Mouse (Mus musculus) hindbrain, embryonic 11.5 days (tissue): ENCODE results near the gene Insc. TPM values are rescaled to one million over a fixed set of nuclear protein-coding genes. Genes with fewer than 3 reads are reported as not detected.

Experiments
- ATAC-seq: fragments of 200-750 bp; cut with Nextera tagmentation; 2 replicates; pipeline ENCODE4 v1.8.0; 2017; ENCODE audit warnings: mild to moderate bottlenecking, moderate TSS enrichment, moderate library complexity; ENCODE audit not compliant: low FRiP score
- DNase-seq: peaks from one replicate; pipeline ENCODE4 v3.0.0-alpha.2; 2015; ENCODE audit warnings: low spot score
- H3K27ac ChIP-seq: fragments of 300-500 bp; sonication (generic); 2 replicates; pipeline ENCODE4 v1.5.1; 2014; ENCODE audit warnings: mild to moderate bottlenecking, low read depth, low read length
- H3K27me3 ChIP-seq: fragments of 300-500 bp; sonication (generic); 2 replicates; pipeline ENCODE4 v1.6.1; 2014; ENCODE audit warnings: mild to moderate bottlenecking, low read length, moderate library complexity, mixed read lengths; ENCODE audit not compliant: control insufficient read depth, insufficient read depth
- H3K36me3 ChIP-seq: fragments of 300-500 bp; sonication (generic); 2 replicates; pipeline ENCODE4 v1.6.1; 2014; ENCODE audit warnings: mild to moderate bottlenecking, low read length, moderate library complexity, mixed read lengths; ENCODE audit not compliant: control insufficient read depth, insufficient read depth
- H3K4me1 ChIP-seq: fragments of 300-500 bp; sonication (generic); replicated peaks from 2 replicates; pipeline ENCODE4 v1.6.1; 2014; ENCODE audit warnings: low read length, mixed read lengths; ENCODE audit not compliant: control insufficient read depth, insufficient read depth
- H3K4me2 ChIP-seq: fragments of 300-500 bp; sonication (generic); replicated peaks from 2 replicates; pipeline ENCODE4 v1.6.1; 2014; ENCODE audit warnings: mild to moderate bottlenecking, low read depth, low read length
- H3K4me3 ChIP-seq: fragments of 300-500 bp; sonication (generic); 2 replicates; pipeline ENCODE4 v1.5.1; 2014; ENCODE audit warnings: low read depth, low read length
- H3K9ac ChIP-seq: fragments of 300-500 bp; sonication (generic); 2 replicates; pipeline ENCODE4 v1.6.1; 2014; ENCODE audit warnings: low read depth, low read length
- H3K9me3 ChIP-seq: fragments of 300-500 bp; sonication (generic); 2 replicates; pipeline ENCODE4 v1.6.1; 2016; ENCODE audit warnings: low read length; ENCODE audit not compliant: control insufficient read depth
- WGBS: fragments of 180-500 bp; shearing (Covaris S2); extraction: QIAGEN DNeasy Blood & Tissue Kit; methylation state at CpG from one replicate; pipeline ENCODE4 v1.1.7; 2014; 5-methylcytosine and 5-hydroxymethylcytosine counted together
- polyA plus RNA-seq: library from polyadenylated mRNA; unstranded; fragments of >200 nt; fragmentation: Nextera tagmentation; extraction: Ambion mirVana; gene quantifications from 2 replicates; pipeline ENCODE4 v1.2.1, GENCODE M21; 2014

The Insc gene
- polyA plus RNA-seq, 1 experiment from 2014 or later, result 7.5 TPM

GRCm38 (mm10) chr7:114792026-114792425 lies 48.5 kb downstream of the Insc start:
- Histone ChIP-seq H3K36me3 (no peaks in the 10 kb centered on the region), H3K9ac (no peak overlapping the region), H3K9me3 (no peaks in the 10 kb centered on the region), H3K4me3 (no peak overlapping the region), H3K27me3 (no peaks in the 10 kb centered on the region), H3K4me2 (no peak overlapping the region), H3K4me1 (no peaks in the 10 kb centered on the region), H3K27ac (no peak overlapping the region)
- DNase-seq (no peak), ATAC-seq (no peak)
- WGBS, result 92% methylated on average over 6 of the region's 6 CpGs

GRCm38 (mm10) chr7:114794400-114794799 lies 50.9 kb downstream of the Insc start:
- H3K9me3 ChIP-seq, result no peaks in the 10 kb centered on the region
- ATAC-seq (no peak), DNase-seq (no peak)
- no peaks in the 10 kb centered on the region for H3K27me3 ChIP-seq
- no peak overlapping the region for H3K4me3 ChIP-seq
- H3K36me3 ChIP-seq, result no peaks in the 10 kb centered on the region
- WGBS, result 80% methylated on average over 2 of the region's 2 CpGs
- H3K4me1 ChIP-seq, result no peaks in the 10 kb centered on the region
- no peak overlapping the region for H3K9ac ChIP-seq
- no peak overlapping the region for H3K27ac ChIP-seq
- no peak overlapping the region for H3K4me2 ChIP-seq

GRCm38 (mm10) chr7:114802576-114802975 lies 59.1 kb downstream of the Insc start:
- H3K4me3 ChIP-seq, result no peak overlapping the region
- 85% methylated on average over 8 of the region's 8 CpGs for WGBS
- DNase-seq (no peak), ATAC-seq (no peak)
- H3K27ac ChIP-seq, result no peak overlapping the region
- H3K9me3 ChIP-seq, result no peaks in the 10 kb centered on the region
- H3K36me3 ChIP-seq, result no peaks in the 10 kb centered on the region
- H3K27me3 ChIP-seq, result no peaks in the 10 kb centered on the region
- H3K9ac ChIP-seq, result no peak overlapping the region
- H3K4me1 ChIP-seq, result no peaks in the 10 kb centered on the region
- H3K4me2 ChIP-seq, result no peak overlapping the region

- no peak overlapping the region for H3K4me3 ChIP-seq
- H3K36me3 ChIP-seq, result no peaks in the 10 kb centered on the region
- ATAC-seq (no peak), DNase-seq (no peak)
- no peaks in the 10 kb centered on the region for H3K27me3 ChIP-seq
- H3K4me2 ChIP-seq, result no peak overlapping the region
- 93% methylated on average over 2 of the region's 2 CpGs for WGBS
- H3K27ac ChIP-seq, result no peak overlapping the region
- no peaks in the 10 kb centered on the region for H3K9me3 ChIP-seq
- no peak overlapping the region for H3K9ac ChIP-seq
- H3K4me1 ChIP-seq, result no peaks in the 10 kb centered on the region
Measured at GRCm38 (mm10) chr7:114805311-114805710, 61.8 kb downstream of the Insc start.

GRCm38 (mm10) chr7:114807343-114807742 lies 63.8 kb downstream of the Insc start:
- no peak for DNase-seq
- H3K4me1 ChIP-seq, result no peaks in the 10 kb centered on the region
- no peak for ATAC-seq
- WGBS, result 81% methylated on average over 5 of the region's 5 CpGs
- H3K9me3 ChIP-seq, result no peaks in the 10 kb centered on the region
- H3K9ac ChIP-seq, result no peak overlapping the region
- H3K36me3 ChIP-seq, result no peaks in the 10 kb centered on the region
- H3K4me3 ChIP-seq, result no peak overlapping the region
- no peak overlapping the region for H3K4me2 ChIP-seq
- no peaks in the 10 kb centered on the region for H3K27me3 ChIP-seq
- no peak overlapping the region for H3K27ac ChIP-seq

GRCm38 (mm10) chr7:114808341-114808740 lies 64.8 kb downstream of the Insc start:
- Histone ChIP-seq H3K4me1 (no peaks in the 10 kb centered on the region), H3K4me3 (no peak overlapping the region), H3K27me3 (no peaks in the 10 kb centered on the region), H3K9ac (no peak overlapping the region), H3K36me3 (no peaks in the 10 kb centered on the region), H3K27ac (no peak overlapping the region), H3K4me2 (no peak overlapping the region), H3K9me3 (no peaks in the 10 kb centered on the region)
- 88% methylated on average over 3 of the region's 3 CpGs for WGBS
- DNase-seq (no peak), ATAC-seq (no peak)

GRCm38 (mm10) chr7:114817291-114817806 lies 73.9 kb downstream of the Insc start:
- 11% methylated on average over 6 of the region's 6 CpGs for WGBS

GRCm38 (mm10) chr7:114817879-114818278 lies 74.4 kb downstream of the Insc start:
- Histone ChIP-seq H3K36me3 (no peaks in the 10 kb centered on the region), H3K4me2 (no peak overlapping the region), H3K9ac (no peak overlapping the region), H3K4me1 (no peaks in the 10 kb centered on the region), H3K9me3 (no peaks in the 10 kb centered on the region), H3K4me3 (no peak overlapping the region), H3K27me3 (no peaks in the 10 kb centered on the region), H3K27ac (no peak overlapping the region)
- ATAC-seq, result peak; percentile 57
- WGBS, result 38% methylated on average over 5 of the region's 5 CpGs
- no peak for DNase-seq

More at GRCm38 (mm10) chr7:114817291-114817806, 73.9 kb downstream of the Insc start:
- peak; percentile 92 for DNase-seq
- peak; percentile 92 for ATAC-seq
- Histone ChIP-seq H3K27me3 (no peaks in the 10 kb centered on the region), H3K4me3 (no peak overlapping the region), H3K36me3 (no peaks in the 10 kb centered on the region), H3K4me2 (no peak overlapping the region), H3K4me1 (no peaks in the 10 kb centered on the region), H3K27ac (no peak overlapping the region), H3K9ac (no peak overlapping the region), H3K9me3 (no peaks in the 10 kb centered on the region)

- H3K9ac ChIP-seq, result no peak overlapping the region
- H3K36me3 ChIP-seq, result no peaks in the 10 kb centered on the region
- H3K27ac ChIP-seq, result no peak overlapping the region
- H3K27me3 ChIP-seq, result no peaks in the 10 kb centered on the region
- H3K4me1 ChIP-seq, result no peaks in the 10 kb centered on the region
- 85% methylated on average over 3 of the region's 3 CpGs for WGBS
- H3K4me2 ChIP-seq, result no peak overlapping the region
- no peak for DNase-seq
- no peak for ATAC-seq
- H3K4me3 ChIP-seq, result no peak overlapping the region
- H3K9me3 ChIP-seq, result no peaks in the 10 kb centered on the region
Measured at GRCm38 (mm10) chr7:114818351-114818750, 74.9 kb downstream of the Insc start.
